Mouse (Mus musculus) gastrocnemius, adult 2 months (tissue): ENCODE measurements at regions not wholly inside any gene's neighbourhood (a gene's known extent, or its start where the extent isn't known, plus 50 kb on each side); places are given as distances from the start of the nearest gene placed in this dataset.
"Not testable (repeated sequence)": the region's sequence is repeated elsewhere in the genome, so short reads cannot be mapped to it uniquely, and the experiment has no call there.

Experiments used
- DNase-seq: peaks from one replicate; pipeline ENCODE4 v3.0.0; 2022
- H3K27ac ChIP-seq: fragments of 200-600 bp; 2 replicates; pipeline ENCODE4 v1.8.1; 2022; ENCODE audit warnings: mild to moderate bottlenecking
- H3K4me3 ChIP-seq: fragments of 200-600 bp; 2 replicates; pipeline ENCODE4 v1.8.1; 2022; ENCODE audit warnings: mild to moderate bottlenecking, moderate library complexity
- CTCF ChIP-seq: fragments of 200-600 bp; IDR thresholded peaks from 2 replicates; pipeline ENCODE4 v1.8.1; 2022; ENCODE audit warnings: antibody characterized with exemption, mild to moderate bottlenecking, moderate library complexity
- intact Hi-C: fragments of 180-260 bp; cut with DNase I; formaldehyde crosslinking; loops from one replicate; pipeline ENCODE4 v1.15.1; 2025

- TF ChIP-seq CTCF: no peak
- intact Hi-C loops: no loop called here
- no peak for DNase-seq
- Histone ChIP-seq H3K4me3 (no peak overlapping the region), H3K27ac (no peak overlapping the region)
Observed at GRCm38 (mm10) chr13:113464190-113465064, 153.9 kb downstream of the Snx18 start.

DNA sequence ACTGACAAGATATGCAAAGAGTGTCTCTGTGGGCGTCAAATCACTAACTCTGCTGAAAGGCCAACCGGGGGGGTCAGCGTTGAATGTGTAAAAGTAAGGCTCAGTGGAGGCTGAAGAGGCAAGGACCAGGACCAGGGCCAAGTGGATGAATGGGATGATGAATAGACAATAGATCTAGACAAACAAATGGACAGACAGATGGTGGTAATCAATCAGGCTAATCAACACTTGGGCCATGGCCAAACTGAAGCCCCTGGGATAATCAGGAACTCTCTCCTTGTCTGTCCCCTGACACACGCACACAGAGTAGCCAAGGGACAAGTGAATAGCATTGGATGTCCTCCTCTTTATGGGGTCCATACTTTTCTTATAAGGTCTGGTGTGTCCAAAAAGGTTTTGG lies 154.9 kb downstream of the Snx18 start:
- no peak overlapping the region for H3K4me3 ChIP-seq
- no peak for TF ChIP-seq CTCF
- intact Hi-C loops: no loop called here
- DNase-seq: no peak
- H3K27ac ChIP-seq: no peak overlapping the region

DNA sequence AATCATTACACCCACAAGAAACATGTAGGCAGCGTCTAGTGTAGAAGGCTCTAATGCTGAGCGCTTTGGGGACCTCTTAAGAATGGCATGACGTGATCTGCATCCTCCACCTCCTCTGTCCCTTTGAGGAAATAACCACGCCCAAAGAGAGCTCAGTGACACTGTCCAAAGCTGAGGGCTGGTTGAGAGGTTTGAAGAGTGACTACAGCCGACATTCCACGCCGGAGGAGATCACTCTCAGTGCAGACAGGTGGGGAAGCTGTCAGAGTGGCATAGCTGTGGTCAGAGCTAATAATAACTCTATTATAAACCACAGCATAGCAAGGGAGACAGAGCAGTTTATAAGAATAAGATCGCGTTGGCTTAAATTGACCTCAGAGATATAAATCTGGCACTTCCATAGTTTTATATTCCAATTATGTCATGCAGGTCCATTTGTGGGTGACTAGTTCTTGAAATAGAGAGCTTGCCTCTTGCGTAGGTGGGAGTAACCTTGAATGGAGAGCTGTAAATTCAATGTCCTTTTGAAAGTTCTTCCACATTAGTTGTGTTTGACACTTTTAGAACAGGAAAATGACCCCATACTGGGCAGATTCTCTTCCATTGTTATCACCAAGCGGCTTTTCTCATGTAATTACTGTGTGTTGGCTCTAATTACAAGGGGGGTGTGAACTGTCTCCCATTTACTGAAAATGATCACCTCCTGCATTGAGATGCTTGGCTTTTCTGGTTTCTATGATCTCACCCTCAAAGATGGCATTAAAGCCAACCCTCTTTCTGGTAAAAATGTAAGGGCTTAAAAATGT lies 161.7 kb downstream of the BC067074 start:
- no peak for TF ChIP-seq CTCF
- intact Hi-C loops: no loop called here
- no peak for DNase-seq
- H3K27ac ChIP-seq: no peak overlapping the region
- H3K4me3 ChIP-seq: no peak overlapping the region

GRCm38 (mm10) chr13:113448378-113448777 lies 155.4 kb downstream of the BC067074 start:
- H3K4me3 ChIP-seq: no peak overlapping the region
- no peak for TF ChIP-seq CTCF
- DNase-seq: no peak
- no peak overlapping the region for H3K27ac ChIP-seq
- intact Hi-C loops: no loop called here

- TF ChIP-seq CTCF: no peak
- no peak overlapping the region for H3K27ac ChIP-seq
- intact Hi-C loops: no loop called here
- DNase-seq: no peak
- no peak overlapping the region for H3K4me3 ChIP-seq
Observed at GRCm38 (mm10) chr13:113446226-113446625, 153.3 kb downstream of the BC067074 start.

DNA sequence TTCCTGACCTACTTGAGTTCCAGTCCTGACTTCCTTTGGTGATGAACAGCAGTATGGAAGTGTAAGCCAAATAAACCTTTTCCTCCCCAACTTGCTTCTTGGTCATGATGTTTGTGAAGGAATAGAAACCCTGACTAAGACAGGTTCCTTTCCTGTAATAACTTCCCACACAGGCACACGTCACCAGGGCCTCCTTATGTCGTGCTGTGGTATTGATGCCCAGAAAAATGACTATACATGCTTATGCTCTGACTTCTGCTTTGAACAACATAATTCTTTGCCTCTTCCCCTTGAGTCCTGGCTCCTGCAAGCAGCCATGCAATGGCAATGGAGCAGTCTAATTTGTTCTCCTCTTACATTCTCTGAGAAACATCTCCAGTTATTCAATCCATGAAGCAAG lies 151.5 kb downstream of the BC067074 start:
- H3K4me3 ChIP-seq, DNase-seq, intact Hi-C loops, H3K27ac ChIP-seq: not testable (repeated sequence)

- no peak for DNase-seq
- TF ChIP-seq CTCF: no peak
- Histone ChIP-seq H3K27ac (no peak overlapping the region), H3K4me3 (no peak overlapping the region)
- intact Hi-C loops: no loop called here
Observed at GRCm38 (mm10) chr13:113443078-113443477, 150.1 kb downstream of the BC067074 start.

DNA sequence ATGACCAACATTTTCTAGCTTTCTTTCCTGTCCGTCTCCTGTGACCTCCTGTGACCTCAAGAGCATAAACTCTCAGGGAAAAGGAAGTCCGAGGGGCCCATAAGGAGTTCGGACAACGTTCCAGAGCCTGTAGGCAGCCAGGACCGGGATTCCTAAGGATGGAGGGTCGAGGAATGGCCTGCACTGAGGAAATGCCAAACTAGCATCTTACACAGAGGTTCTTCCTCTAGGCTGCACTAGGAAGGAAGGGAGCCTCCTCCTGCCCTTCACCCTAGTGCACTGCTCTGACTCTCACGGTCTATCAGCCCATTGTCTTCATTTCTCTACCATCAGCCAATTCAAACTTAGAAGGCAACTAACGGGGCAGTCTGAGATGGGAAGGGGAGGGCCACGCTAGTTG lies 149.2 kb downstream of the BC067074 start:
- intact Hi-C loops: no loop called here
- no peak overlapping the region for H3K27ac ChIP-seq
- DNase-seq: no peak
- no peak overlapping the region for H3K4me3 ChIP-seq
- no peak for TF ChIP-seq CTCF

DNA sequence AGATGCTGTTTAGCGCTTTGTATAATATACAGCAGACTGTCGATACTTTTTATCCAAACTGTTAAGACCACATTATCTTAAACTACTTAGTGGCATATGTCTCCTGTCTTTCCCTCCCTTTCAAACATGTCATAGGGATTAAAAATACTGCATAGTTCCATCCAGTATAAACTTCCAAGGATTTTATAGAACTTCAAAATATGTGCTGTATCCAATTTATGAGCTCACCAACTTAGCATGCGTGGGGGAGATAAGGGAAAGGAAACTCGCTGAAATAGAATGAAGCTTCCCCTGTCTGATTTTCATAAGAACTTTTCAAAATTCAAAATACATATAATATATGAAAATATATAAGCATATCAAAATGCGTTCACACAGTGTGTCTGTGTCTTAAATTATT lies 147.2 kb downstream of the BC067074 start:
- H3K27ac ChIP-seq: no peak overlapping the region
- intact Hi-C loops: no loop called here
- no peak for TF ChIP-seq CTCF
- no peak overlapping the region for H3K4me3 ChIP-seq
- no peak for DNase-seq

DNA sequence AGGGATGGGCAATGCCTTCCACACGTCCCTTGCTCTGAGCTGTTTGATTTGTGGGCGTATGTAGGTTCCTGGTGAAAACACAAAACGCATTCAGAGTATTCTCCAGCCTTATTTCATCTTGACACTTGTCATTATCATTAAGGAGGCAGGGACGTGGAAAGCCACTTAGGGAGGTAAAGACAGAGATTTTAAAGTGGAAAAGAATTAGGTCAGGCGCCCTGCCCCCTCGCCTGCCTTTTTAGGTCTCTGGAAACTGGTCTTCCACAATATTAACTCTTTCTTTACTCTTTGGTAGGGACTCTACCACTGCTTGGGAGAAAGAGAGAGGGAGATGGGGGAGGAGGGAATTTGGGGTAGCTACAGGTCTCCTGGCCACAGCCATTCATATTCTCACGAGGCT lies 146.6 kb downstream of the BC067074 start:
- H3K27ac ChIP-seq: no peak overlapping the region

DNA sequence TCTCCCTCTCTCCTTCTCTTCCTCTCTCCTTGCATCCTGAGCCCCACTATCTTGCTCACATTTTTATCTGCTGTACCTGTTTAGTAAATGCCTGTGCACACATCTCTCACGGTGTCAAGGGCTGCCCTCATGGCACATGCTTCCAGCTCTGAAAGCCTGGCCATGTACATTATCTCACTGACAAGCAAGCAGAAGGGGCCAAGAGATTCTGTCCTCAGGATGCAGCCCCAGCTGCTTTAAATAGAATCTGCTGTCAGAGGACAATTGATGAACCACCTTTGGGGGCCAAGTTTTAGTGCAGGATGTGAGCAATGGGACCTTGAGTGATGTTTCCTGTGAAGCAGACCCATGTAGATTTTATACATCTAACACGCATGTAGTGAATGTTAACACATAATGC lies 145.9 kb downstream of the BC067074 start:
- no peak overlapping the region for H3K4me3 ChIP-seq
- DNase-seq: no peak
- intact Hi-C loops: no loop called here
- no peak for TF ChIP-seq CTCF
- H3K27ac ChIP-seq: no peak overlapping the region

More for the DNA sequence above, 146.6 kb downstream of the BC067074 start:
- no peak for TF ChIP-seq CTCF
- intact Hi-C loops: no loop called here
- no peak overlapping the region for H3K4me3 ChIP-seq
- no peak for DNase-seq

DNA sequence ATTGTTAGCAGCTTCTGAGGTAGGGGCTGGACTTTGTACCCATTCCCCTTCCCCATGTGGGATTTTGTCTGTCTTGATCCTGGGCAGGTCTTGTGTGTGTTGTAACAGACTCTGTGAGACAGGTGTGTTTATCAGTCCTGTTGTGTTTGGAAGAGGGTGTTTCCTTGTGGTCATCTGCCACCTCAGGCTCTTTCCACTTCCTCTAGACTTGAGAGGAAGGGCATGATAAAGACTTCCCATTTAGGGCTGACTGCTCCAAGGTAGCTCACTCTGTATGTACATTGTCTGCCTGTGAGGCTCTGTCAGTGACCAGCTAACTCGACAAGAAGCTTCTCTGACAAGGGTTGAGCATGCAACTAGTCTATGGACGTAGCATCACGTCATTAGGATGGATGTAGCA lies 143.3 kb downstream of the BC067074 start:
- no peak for TF ChIP-seq CTCF
- intact Hi-C loops: no loop called here
- no peak for DNase-seq
- no peak overlapping the region for H3K27ac ChIP-seq
- no peak overlapping the region for H3K4me3 ChIP-seq

GRCm38 (mm10) chr13:113435117-113435516 lies 142.2 kb downstream of the BC067074 start:
- no peak overlapping the region for H3K27ac ChIP-seq
- no peak for DNase-seq
- H3K4me3 ChIP-seq: no peak overlapping the region
- intact Hi-C loops: no loop called here
- no peak for TF ChIP-seq CTCF
